In genomic region chr11:93550908-93551307, GRCm38 (mm10) we compare ENCODE assay signal across 9 mouse cellular contexts.
DNase-seq lines count a peak whose midpoint lies in the region; TF ChIP-seq lines count a peak whose summit lies in the region.
"Had no signal": no experiment of that assay in that cellular context is flagged by ENCODE, and none has a peak within 500 bp of the region (broad histone marks: within the 10 kb centered on the region; RNA-seq: fewer than 3 reads in every experiment).

No protein-coding gene starts in this region.

- no peak overlapping the region for H3K4me3 ChIP-seq in ES-E14 (ENCODE audit: insufficient read depth in 1 of 2, low read depth in 1 of 2, low read length in 2 of 2, poor library complexity in 1 of 2, severe bottlenecking in 1 of 2)
- H3K4me3 ChIP-seq: limb, embryonic 12.5 days had no signal

- H3K4me1 ChIP-seq in ES-E14 (ENCODE audit: control insufficient read depth in 2 of 2, insufficient read depth in 2 of 2, low read length in 2 of 2, poor library complexity in 1 of 2) = no peaks in the 10 kb centered on the region
- H3K4me1 ChIP-seq: limb, embryonic 12.5 days had no signal

- H3K9me3 ChIP-seq in ES-E14 (ENCODE audit: control insufficient read depth, insufficient read depth, low read depth, low read length) = no peaks in the 10 kb centered on the region
- H3K9me3 ChIP-seq: limb, embryonic 12.5 days had no signal

- in situ Hi-C loops in ES-E14 (cut with MboI; ENCODE audit: low sequenced_read_pairs in 2 of 2, unreplicated experiment in 2 of 2) = no loop called here

- H3K9ac ChIP-seq in ES-E14 (ENCODE audit: insufficient read depth, low read depth, low read length, poor library complexity, severe bottlenecking) = no peak overlapping the region
- H3K9ac ChIP-seq: limb, embryonic 12.5 days had no signal

- DNase-seq in layer of hippocampus, adult 11-12 months (ENCODE audit: low spot score) = peak; percentile 68
- no peak for DNase-seq in layer of hippocampus, adult 9-11 months
- DNase-seq in ES-E14 (ENCODE audit: low read depth, low spot score) = peak; percentile 45
- peak; percentile 66 for DNase-seq in adrenal gland, postnatal 10 days
- peak; percentile 53 for DNase-seq in forelimb bud, embryonic 11.5 days (ENCODE audit: low read depth, low spot score)
- DNase-seq in layer of hippocampus, postnatal 14 days (ENCODE audit: low spot score in 2 of 2) = peak; percentile 55 to 68
- peak; percentile 8 for DNase-seq in thymus, postnatal 14 days
- no peak for DNase-seq in spleen, adult 12 weeks (ENCODE audit: low spot score)

- no peaks in the 10 kb centered on the region for H3K36me3 ChIP-seq in ES-E14 (ENCODE audit: control insufficient read depth, insufficient read depth, low read length, poor library complexity, severe bottlenecking)
- H3K36me3 ChIP-seq: limb, embryonic 12.5 days had no signal

- no peak overlapping the region for H3K27ac ChIP-seq in ES-E14 (ENCODE audit: insufficient read depth, low read depth, low read length, poor library complexity, severe bottlenecking)
- H3K27ac ChIP-seq: limb, embryonic 12.5 days had no signal

TF ChIP-seq in ES-E14, 5 proteins besides CTCF, POLR2A, EP300 and RAD21:
- TF ChIP-seq ZC3H11A (IDR thresholded peaks at IDR 0.05; ENCODE audit: borderline replicate concordance, low read depth, low read length) = peak; percentile 51
- no peak for TF ChIP-seq HCFC1 (IDR thresholded peaks at IDR 0.05; ENCODE audit: borderline replicate concordance, insufficient read depth, low read length)

Comparison
In these comparisons a context has a peak if more than half of its experiments do, and no peak if none do; other contexts are left out.
1. DNase-seq: peak in layer of hippocampus, adult 11-12 months (single experiment), ES-E14 (single experiment), adrenal gland, postnatal 10 days (single experiment), forelimb bud, embryonic 11.5 days (single experiment), layer of hippocampus, postnatal 14 days (2 of 2) and thymus, postnatal 14 days (single experiment); none in layer of hippocampus, adult 9-11 months (single experiment) and spleen, adult 12 weeks (single experiment).